Mouse (Mus musculus) kidney, adult 2 months (tissue): ENCODE measurements at regions not wholly inside any gene's neighbourhood (a gene's known extent, or its start where the extent isn't known, plus 50 kb on each side); places are given as distances from the start of the nearest gene placed in this dataset.

Source experiments
- DNase-seq: peaks from one replicate; pipeline ENCODE4 v3.0.0; 2021
- H3K27ac ChIP-seq: fragments of 200-500 bp; 2 replicates; pipeline ENCODE4 v1.5.1; 2012; ENCODE audit warnings: low read depth, low read length, control low read depth, inconsistent platforms; ENCODE audit not compliant: insufficient read depth
- H3K27me3 ChIP-seq: fragments of 200-500 bp; replicated peaks from 2 replicates; pipeline ENCODE4 v1.6.1; 2012; ENCODE audit warnings: mild to moderate bottlenecking, moderate library complexity, low read length, inconsistent platforms; ENCODE audit not compliant: control insufficient read depth, insufficient read depth
- H3K36me3 ChIP-seq: fragments of 200-500 bp; 2 replicates; pipeline ENCODE4 v1.6.1; 2012; ENCODE audit warnings: mild to moderate bottlenecking, moderate library complexity, low read length, inconsistent platforms; ENCODE audit not compliant: control insufficient read depth, insufficient read depth
- H3K4me1 ChIP-seq: fragments of 200-500 bp; 2 replicates; pipeline ENCODE4 v1.6.1; 2011; ENCODE audit warnings: low read length; ENCODE audit not compliant: control insufficient read depth, insufficient read depth
- H3K4me3 ChIP-seq: fragments of 200-500 bp; 2 replicates; pipeline ENCODE4 v1.5.1; 2011; ENCODE audit warnings: mild to moderate bottlenecking, low read depth, low read length, control low read depth; ENCODE audit not compliant: insufficient read depth
- CTCF ChIP-seq: fragments of 200-500 bp; conservative IDR thresholded peaks from 2 replicates; pipeline ENCODE4 v1.5.1; 2011; ENCODE audit warnings: low read depth, mild to moderate bottlenecking, control low read depth, low read length, moderate library complexity, mixed read lengths; ENCODE audit not compliant: insufficient read depth, insufficient read length
- POLR2A ChIP-seq: fragments of 200-500 bp; IDR thresholded peaks from one replicate; pipeline ENCODE4 v1.6.1; 2011; ENCODE audit warnings: low read depth, low read length, control low read depth
- WGBS: fragments of 180-500 bp; shearing (Covaris S2); methylation state at CpG from one replicate; pipeline ENCODE4 v1.1.7; 2018; 5-methylcytosine and 5-hydroxymethylcytosine counted together

- Histone ChIP-seq H3K27me3 (no peaks in the 10 kb centered on the region), H3K4me3 (no peak overlapping the region), H3K36me3 (no peaks in the 10 kb centered on the region), H3K4me1 (no peaks in the 10 kb centered on the region), H3K27ac (no peak overlapping the region)
- 88% methylated on average over 7 of the region's 7 CpGs for WGBS
- TF ChIP-seq CTCF: no peak
- no peak for TF ChIP-seq POLR2A
- no peak for DNase-seq
Measured at GRCm38 (mm10) chr17:51362801-51363200, 183.6 kb upstream of the Tbc1d5 start.

- Histone ChIP-seq H3K4me3 (no peak overlapping the region), H3K27ac (no peak overlapping the region), H3K27me3 (no peaks in the 10 kb centered on the region), H3K4me1 (no peaks in the 10 kb centered on the region), H3K36me3 (no peaks in the 10 kb centered on the region)
- 94% methylated on average over 12 of the region's 12 CpGs for WGBS
- DNase-seq: no peak
- TF ChIP-seq CTCF: no peak
- no peak for TF ChIP-seq POLR2A
Measured at GRCm38 (mm10) chr17:51362271-51362670, 183.1 kb upstream of the Tbc1d5 start.

DNA sequence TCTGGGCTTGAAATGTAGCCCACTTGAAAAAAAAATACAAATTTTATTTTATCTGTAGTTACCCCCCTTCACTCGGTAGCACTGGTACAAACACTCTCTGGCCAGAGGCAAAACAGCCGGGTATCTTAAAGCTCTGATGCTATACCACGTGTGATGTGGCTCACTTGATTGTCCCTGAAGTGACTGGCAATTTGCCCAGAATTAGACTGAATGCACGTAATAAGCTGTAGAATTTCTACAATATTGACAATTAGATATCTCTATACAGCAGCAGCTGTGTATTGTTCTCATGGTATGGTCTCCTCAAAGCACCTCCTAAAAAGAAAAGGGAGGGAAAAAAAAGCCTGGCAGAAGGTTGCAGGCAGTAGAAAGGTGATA, 179.2 kb upstream of the Tbc1d5 start:
- WGBS: 42% methylated on average over 4 of the region's 4 CpGs

GRCm38 (mm10) chr17:51357690-51358361, 178.7 kb upstream of the Tbc1d5 start:
- no peak overlapping the region for H3K27ac ChIP-seq
- 72% methylated on average over 5 of the region's 5 CpGs for WGBS

More for the DNA sequence above, 179.2 kb upstream of the Tbc1d5 start:
- Histone ChIP-seq H3K27me3 (no peaks in the 10 kb centered on the region), H3K4me3 (no peak overlapping the region), H3K4me1 (no peaks in the 10 kb centered on the region), H3K27ac (no peak overlapping the region), H3K36me3 (no peaks in the 10 kb centered on the region)
- TF ChIP-seq CTCF (no peak), POLR2A (no peak)
- DNase-seq: no peak

DNA sequence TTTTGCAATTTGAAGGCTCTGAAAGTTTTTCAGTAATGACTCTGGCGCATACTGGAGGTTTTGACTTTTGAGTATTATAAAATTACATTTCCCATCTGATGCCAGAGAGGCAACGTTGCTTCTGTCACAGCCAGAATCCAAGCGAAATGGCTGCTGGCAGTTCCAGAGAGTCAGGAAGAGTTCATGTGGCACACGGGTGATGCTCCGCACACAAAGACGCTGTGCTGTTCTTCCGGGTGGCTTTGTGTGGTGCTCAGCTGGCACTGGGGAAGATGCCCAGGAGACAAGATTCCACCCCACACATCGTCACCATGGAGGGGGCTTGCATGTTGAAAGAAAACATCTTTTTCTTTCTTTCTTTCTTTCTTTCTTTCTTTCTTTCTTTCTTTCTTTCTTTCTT, 177.3 kb upstream of the Tbc1d5 start:
- no peaks in the 10 kb centered on the region for H3K27me3 ChIP-seq
- no peak overlapping the region for H3K27ac ChIP-seq
- no peaks in the 10 kb centered on the region for H3K4me1 ChIP-seq
- no peaks in the 10 kb centered on the region for H3K36me3 ChIP-seq
- no peak overlapping the region for H3K4me3 ChIP-seq
- DNase-seq: no peak
- 86% methylated on average over 8 of the region's 8 CpGs for WGBS
- TF ChIP-seq CTCF (no peak), POLR2A (no peak)

More at GRCm38 (mm10) chr17:51357690-51358361, 178.7 kb upstream of the Tbc1d5 start:
- no peak for TF ChIP-seq POLR2A
- no peak for TF ChIP-seq CTCF
- no peak for DNase-seq
- Histone ChIP-seq H3K36me3 (no peaks in the 10 kb centered on the region), H3K4me1 (no peaks in the 10 kb centered on the region), H3K27me3 (no peaks in the 10 kb centered on the region), H3K4me3 (no peak overlapping the region)

- TF ChIP-seq CTCF (no peak), POLR2A (no peak)
- H3K27me3 ChIP-seq: no peaks in the 10 kb centered on the region; the same call in 1 of the 2 replicates
- H3K4me3 ChIP-seq: no peak overlapping the region
- H3K4me1 ChIP-seq: no peaks in the 10 kb centered on the region
- no peak for DNase-seq
- no peak overlapping the region for H3K27ac ChIP-seq
- no peaks in the 10 kb centered on the region for H3K36me3 ChIP-seq
- 72% methylated on average over 7 of the region's 7 CpGs for WGBS
Measured at GRCm38 (mm10) chr17:51321868-51322267, 142.7 kb upstream of the Tbc1d5 start.

DNA sequence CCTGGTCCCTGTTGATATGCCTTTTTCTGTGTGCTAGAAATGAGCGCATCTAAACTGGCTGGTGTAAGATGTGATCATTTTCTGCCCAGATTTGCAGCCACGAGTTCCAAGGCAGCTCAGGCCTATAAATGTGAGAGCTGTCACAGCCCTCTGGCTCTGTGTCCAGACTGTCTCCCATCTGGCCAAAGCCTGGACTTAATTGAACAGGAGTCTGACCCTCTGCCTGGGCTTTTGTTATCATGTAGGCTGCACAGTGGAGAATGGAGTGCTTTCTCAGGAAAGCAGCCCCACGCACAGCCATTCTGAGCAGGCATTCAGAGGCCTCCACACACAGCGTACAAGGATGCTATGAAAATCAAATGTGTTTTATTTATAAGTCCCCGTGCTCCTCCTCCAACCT, 141.9 kb upstream of the Tbc1d5 start:
- TF ChIP-seq POLR2A (no peak), CTCF (no peak)
- no peak overlapping the region for H3K4me3 ChIP-seq
- no peak for DNase-seq
- H3K27me3 ChIP-seq: no peaks in the 10 kb centered on the region; the same call in 1 of the 2 replicates
- H3K27ac ChIP-seq: no peak overlapping the region
- H3K36me3 ChIP-seq: no peaks in the 10 kb centered on the region
- H3K4me1 ChIP-seq: no peaks in the 10 kb centered on the region
- WGBS: 84% methylated on average over 5 of the region's 5 CpGs
